Mouse (Mus musculus): Measurements from ENCODE around the gene Tdgf1. TPM values are rescaled to one million over a fixed set of nuclear protein-coding genes. Genes with fewer than 3 reads are reported as not detected.

The Tdgf1 gene
- 0.23 and 0.28 TPM in 2 replicates for polyA plus RNA-seq (2012; rRNA removed)

- Histone ChIP-seq H3K27me3 (ENCODE audit: control insufficient read depth, insufficient read depth, low read length) (no peaks in the 10 kb centered on the region), H3K36me3 (ENCODE audit: control insufficient read depth, insufficient read depth, low read length) (no peaks in the 10 kb centered on the region), H3K27ac (ENCODE audit: control insufficient read depth, insufficient read depth, low read depth, low read length) (no peak within 1 kb of the TSS), H3K4me1 (ENCODE audit: control insufficient read depth, insufficient read depth, low read length) (peaks cover 14% of the 10 kb centered on the region), H3K4me3 (ENCODE audit: control insufficient read depth, low read depth, low read length) (peak within 1 kb of the TSS; percentile 43)
- TF ChIP-seq CTCF (IDR thresholded peaks at IDR 0.05; ENCODE audit: control insufficient read depth, insufficient read depth, insufficient replicate concordance, low read depth, low read length) (no peak), POLR2A (IDR thresholded peaks at IDR 0.05; ENCODE audit: control insufficient read depth, low read depth, low read length) (no peak)
Observed at GRCm38 (mm10) chr9:110945926-110946325, at the start of gene Tdgf1. Tdgf1 (minus strand) TSS chr9:110946158.

GRCm38 (mm10) chr9:110994716-110995172 lies 48.8 kb upstream of the Tdgf1 start:
- peak; percentile 92 for TF ChIP-seq POLR2A (IDR thresholded peaks at IDR 0.05; ENCODE audit: control insufficient read depth, low read depth, low read length)
- TF ChIP-seq CTCF (IDR thresholded peaks at IDR 0.05; ENCODE audit: control insufficient read depth, insufficient read depth, insufficient replicate concordance, low read depth, low read length): no peak
- peak overlapping the region; percentile 92 for H3K4me3 ChIP-seq (ENCODE audit: control insufficient read depth, low read depth, low read length)
- no peaks in the 10 kb centered on the region for H3K27me3 ChIP-seq (ENCODE audit: control insufficient read depth, insufficient read depth, low read length)
- peaks cover 7% of the 10 kb centered on the region for H3K4me1 ChIP-seq (ENCODE audit: control insufficient read depth, insufficient read depth, low read length)
- H3K36me3 ChIP-seq (ENCODE audit: control insufficient read depth, insufficient read depth, low read length): no peaks in the 10 kb centered on the region
- peak overlapping the region; percentile 82 for H3K27ac ChIP-seq (ENCODE audit: control insufficient read depth, insufficient read depth, low read depth, low read length)

GRCm38 (mm10) chr9:110993281-110993709 lies 47.3 kb upstream of the Tdgf1 start:
- Histone ChIP-seq H3K4me1 (ENCODE audit: control insufficient read depth, insufficient read depth, low read length) (peaks cover 7% of the 10 kb centered on the region), H3K4me3 (ENCODE audit: control insufficient read depth, low read depth, low read length) (no peak overlapping the region), H3K36me3 (ENCODE audit: control insufficient read depth, insufficient read depth, low read length) (no peaks in the 10 kb centered on the region), H3K27ac (ENCODE audit: control insufficient read depth, insufficient read depth, low read depth, low read length) (no peak overlapping the region), H3K27me3 (ENCODE audit: control insufficient read depth, insufficient read depth, low read length) (no peaks in the 10 kb centered on the region)
- no peak for TF ChIP-seq POLR2A (IDR thresholded peaks at IDR 0.05; ENCODE audit: control insufficient read depth, low read depth, low read length)
- no peak for TF ChIP-seq CTCF (IDR thresholded peaks at IDR 0.05; ENCODE audit: control insufficient read depth, insufficient read depth, insufficient replicate concordance, low read depth, low read length)

GRCm38 (mm10) chr9:110990204-110990603 lies 44.2 kb upstream of the Tdgf1 start, which contains the start of gene Rtp3:
Rtp3 (minus strand) TSS chr9:110990583.
- Histone ChIP-seq H3K36me3 (ENCODE audit: control insufficient read depth, insufficient read depth, low read length) (no peaks in the 10 kb centered on the region), H3K4me3 (ENCODE audit: control insufficient read depth, low read depth, low read length) (no peak within 1 kb of the TSS), H3K27me3 (ENCODE audit: control insufficient read depth, insufficient read depth, low read length) (no peaks in the 10 kb centered on the region), H3K4me1 (ENCODE audit: control insufficient read depth, insufficient read depth, low read length) (no peaks in the 10 kb centered on the region; the same call in none of the 2 replicates), H3K27ac (ENCODE audit: control insufficient read depth, insufficient read depth, low read depth, low read length) (no peak within 1 kb of the TSS)
- TF ChIP-seq POLR2A (IDR thresholded peaks at IDR 0.05; ENCODE audit: control insufficient read depth, low read depth, low read length) (no peak), CTCF (IDR thresholded peaks at IDR 0.05; ENCODE audit: control insufficient read depth, insufficient read depth, insufficient replicate concordance, low read depth, low read length) (no peak)

- Histone ChIP-seq H3K4me1 (ENCODE audit: control insufficient read depth, insufficient read depth, low read length) (no peaks in the 10 kb centered on the region; the same call in 1 of the 2 replicates), H3K36me3 (ENCODE audit: control insufficient read depth, insufficient read depth, low read length) (no peaks in the 10 kb centered on the region), H3K4me3 (ENCODE audit: control insufficient read depth, low read depth, low read length) (no peak overlapping the region), H3K27ac (ENCODE audit: control insufficient read depth, insufficient read depth, low read depth, low read length) (no peak overlapping the region), H3K27me3 (ENCODE audit: control insufficient read depth, insufficient read depth, low read length) (no peaks in the 10 kb centered on the region)
- TF ChIP-seq POLR2A (IDR thresholded peaks at IDR 0.05; ENCODE audit: control insufficient read depth, low read depth, low read length): no peak
- no peak for TF ChIP-seq CTCF (IDR thresholded peaks at IDR 0.05; ENCODE audit: control insufficient read depth, insufficient read depth, insufficient replicate concordance, low read depth, low read length)
Observed at GRCm38 (mm10) chr9:110989543-110989942, 43.6 kb upstream of the Tdgf1 start.

- H3K4me3 ChIP-seq (ENCODE audit: control insufficient read depth, low read depth, low read length): no peak overlapping the region
- no peaks in the 10 kb centered on the region for H3K27me3 ChIP-seq (ENCODE audit: control insufficient read depth, insufficient read depth, low read length)
- no peak overlapping the region for H3K27ac ChIP-seq (ENCODE audit: control insufficient read depth, insufficient read depth, low read depth, low read length)
- no peaks in the 10 kb centered on the region for H3K4me1 ChIP-seq (ENCODE audit: control insufficient read depth, insufficient read depth, low read length)
- no peaks in the 10 kb centered on the region for H3K36me3 ChIP-seq (ENCODE audit: control insufficient read depth, insufficient read depth, low read length)
- TF ChIP-seq POLR2A (IDR thresholded peaks at IDR 0.05; ENCODE audit: control insufficient read depth, low read depth, low read length): no peak
- TF ChIP-seq CTCF (IDR thresholded peaks at IDR 0.05; ENCODE audit: control insufficient read depth, insufficient read depth, insufficient replicate concordance, low read depth, low read length): no peak
Observed at GRCm38 (mm10) chr9:110989141-110989540, 43.2 kb upstream of the Tdgf1 start.

DNA sequence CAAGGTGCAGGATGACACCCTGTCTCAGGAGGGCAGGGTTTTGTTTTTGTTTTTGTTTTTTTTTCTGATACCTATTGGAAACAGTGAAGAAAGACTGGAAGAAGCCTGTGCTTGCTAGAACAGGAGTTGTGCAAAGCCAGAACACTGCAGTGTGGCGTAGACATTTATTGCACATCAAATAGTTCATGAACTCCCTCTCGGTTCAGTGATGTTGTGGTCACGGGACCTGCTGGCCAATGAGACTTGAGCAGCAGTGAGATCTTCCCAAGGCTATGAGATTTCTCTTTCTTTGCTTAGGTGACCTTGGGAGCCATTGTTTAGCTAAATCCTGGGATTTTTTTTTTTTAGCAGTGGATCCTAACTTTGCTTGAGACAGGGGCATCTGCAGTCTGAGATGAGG lies 42.1 kb upstream of the Tdgf1 start:
- H3K4me1 ChIP-seq (ENCODE audit: control insufficient read depth, insufficient read depth, low read length): no peaks in the 10 kb centered on the region
- no peaks in the 10 kb centered on the region for H3K27me3 ChIP-seq (ENCODE audit: control insufficient read depth, insufficient read depth, low read length)
- no peaks in the 10 kb centered on the region for H3K36me3 ChIP-seq (ENCODE audit: control insufficient read depth, insufficient read depth, low read length)
- no peak overlapping the region for H3K4me3 ChIP-seq (ENCODE audit: control insufficient read depth, low read depth, low read length)
- H3K27ac ChIP-seq (ENCODE audit: control insufficient read depth, insufficient read depth, low read depth, low read length): no peak overlapping the region
- no peak for TF ChIP-seq POLR2A (IDR thresholded peaks at IDR 0.05; ENCODE audit: control insufficient read depth, low read depth, low read length)
- no peak for TF ChIP-seq CTCF (IDR thresholded peaks at IDR 0.05; ENCODE audit: control insufficient read depth, insufficient read depth, insufficient replicate concordance, low read depth, low read length)
